Mouse (Mus musculus) embryonic facial prominence, embryonic 11.5 days (tissue): ENCODE data around the gene Bend3. TPM values are rescaled to one million over a fixed set of nuclear protein-coding genes. Genes with fewer than 3 reads are reported as not detected.

ENCODE experiments used
- ATAC-seq: fragments of 200-750 bp; cut with Nextera tagmentation; replicated peaks from 2 replicates; pipeline ENCODE4 v1.8.0; 2017; ENCODE audit warnings: low read depth; ENCODE audit not compliant: insufficient number of reproducible peaks, low FRiP score, low TSS enrichment
- DNase-seq: peaks from one replicate; pipeline ENCODE4 v3.0.0-alpha.2; 2015; ENCODE audit warnings: low spot score
- H3K27ac ChIP-seq: fragments of 300-500 bp; sonication (generic); replicated peaks from 2 replicates; pipeline ENCODE4 v1.5.1; 2014; ENCODE audit warnings: mild to moderate bottlenecking, low read depth, low read length, control low read depth
- H3K27me3 ChIP-seq: fragments of 300-500 bp; sonication (generic); 2 replicates; pipeline ENCODE4 v1.6.1; 2014; ENCODE audit warnings: mild to moderate bottlenecking, low read length, moderate library complexity, mixed read lengths; ENCODE audit not compliant: control insufficient read depth, insufficient read depth
- H3K36me3 ChIP-seq: fragments of 300-500 bp; sonication (generic); replicated peaks from 2 replicates; pipeline ENCODE4 v1.6.1; 2014; ENCODE audit warnings: low read depth, mild to moderate bottlenecking, low read length, moderate library complexity, mixed read lengths; ENCODE audit not compliant: control insufficient read depth, insufficient read depth
- H3K4me1 ChIP-seq: fragments of 300-500 bp; sonication (generic); 2 replicates; pipeline ENCODE4 v1.6.1; 2014; ENCODE audit warnings: low read length, mixed read lengths; ENCODE audit not compliant: control insufficient read depth, insufficient read depth
- H3K4me2 ChIP-seq: fragments of 300-500 bp; sonication (generic); 2 replicates; pipeline ENCODE4 v1.6.1; 2014; ENCODE audit warnings: low read depth, mild to moderate bottlenecking, control low read depth, low read length, moderate library complexity
- H3K4me3 ChIP-seq: fragments of 300-500 bp; sonication (generic); 2 replicates; pipeline ENCODE4 v1.5.1; 2014; ENCODE audit warnings: low read depth, low read length, control low read depth
- H3K9ac ChIP-seq: fragments of 300-500 bp; sonication (generic); replicated peaks from 2 replicates; pipeline ENCODE4 v1.6.1; 2014; ENCODE audit warnings: mild to moderate bottlenecking, control low read depth, low read length
- H3K9me3 ChIP-seq: fragments of 300-500 bp; sonication (generic); replicated peaks from 2 replicates; pipeline ENCODE4 v1.6.1; 2016; ENCODE audit warnings: mild to moderate bottlenecking, low read length, inconsistent platforms, mixed read lengths; ENCODE audit not compliant: control insufficient read depth
- WGBS: fragments of 180-500 bp; shearing (Covaris S2); extraction: QIAGEN DNeasy Blood & Tissue Kit; methylation state at CpG from one replicate; pipeline ENCODE4 v1.1.7; 2014; 5-methylcytosine and 5-hydroxymethylcytosine counted together
- polyA plus RNA-seq: library from polyadenylated mRNA; unstranded; fragments of >200 nt; fragmentation: Nextera tagmentation; extraction: Ambion mirVana; gene quantifications from 2 replicates; pipeline ENCODE4 v1.2.1, GENCODE M21; 2014

Bend3 gene
- polyA plus RNA-seq, 1 experiment from 2014 or later = 6.9 TPM

GRCm38 (mm10) chr10:43561311-43561710, 82.7 kb downstream of the Bend3 start:
- ATAC-seq (no peak), DNase-seq (no peak)
- no peak overlapping the region for H3K4me2 ChIP-seq
- no peaks in the 10 kb centered on the region for H3K27me3 ChIP-seq
- H3K4me3 ChIP-seq = no peak overlapping the region
- no peaks in the 10 kb centered on the region for H3K4me1 ChIP-seq
- H3K9me3 ChIP-seq = no peaks in the 10 kb centered on the region
- H3K9ac ChIP-seq = no peak overlapping the region
- no peak overlapping the region for H3K27ac ChIP-seq
- WGBS = 89% methylated on average over 2 of the region's 2 CpGs
- H3K36me3 ChIP-seq = no peaks in the 10 kb centered on the region

Other genes starting within 250 kb of the Bend3 start
- gene Gm9803, start 45.3 kb downstream of the Bend3 start, polyA plus RNA-seq = 10.8 and 13.8 TPM in 2 replicates
- gene 1700021F05Rik, start 62.2 kb downstream of the Bend3 start, polyA plus RNA-seq = 68.1 and 68.6 TPM in 2 replicates
- gene Cd24a, start 99.5 kb downstream of the Bend3 start, polyA plus RNA-seq = 595 and 626 TPM in 2 replicates